Mouse (Mus musculus) kidney, postnatal 25 days (tissue): ENCODE data around the gene Prkg1.
A peak's percentile ranks its signal among the peaks of the same experiment; 100 is the strongest.

Source experiments
- DNase-seq, 2 experiments: peaks; one replicate each; pipeline ENCODE4 v3.0.0; 2021; ENCODE audit warnings: mixed read lengths in 2 of 2

Prkg1 gene

GRCm38 (mm10) chr19:31764801-31765340 lies at the start of gene Prkg1:
Gene Prkg1, minus strand, starts transcription at chr19:31765033.
- peak; percentile 30 to 44 for DNase-seq

- no peak for DNase-seq
These were observed 48.3 kb upstream of the Prkg1 start for GRCm38 (mm10) chr19:31813087-31813486.

- DNase-seq = no peak
These were observed 46.5 kb upstream of the Prkg1 start for GRCm38 (mm10) chr19:31811371-31811770.

- no peak for DNase-seq
These were observed 40.6 kb upstream of the Prkg1 start for GRCm38 (mm10) chr19:31805391-31805790.

- DNase-seq = peak; percentile 7 to 29
These were observed 30.7 kb upstream of the Prkg1 start for GRCm38 (mm10) chr19:31795485-31796046.

- DNase-seq = no peak
These were observed 26.9 kb upstream of the Prkg1 start for GRCm38 (mm10) chr19:31791724-31792123.

GRCm38 (mm10) chr19:31781521-31782018 lies 16.7 kb upstream of the Prkg1 start:
- no peak for DNase-seq

GRCm38 (mm10) chr19:31781077-31781476 lies 16.2 kb upstream of the Prkg1 start:
- DNase-seq = no peak

- DNase-seq = no peak
These were observed 15.4 kb upstream of the Prkg1 start for GRCm38 (mm10) chr19:31780222-31780621.

- no peak for DNase-seq
These were observed 14.2 kb upstream of the Prkg1 start for GRCm38 (mm10) chr19:31779021-31779420.

GRCm38 (mm10) chr19:31767004-31767403 lies 2.2 kb upstream of the Prkg1 start:
- peak in 1 of 2 experiments; percentile 28 for DNase-seq

GRCm38 (mm10) chr19:31765451-31765850 lies 618 bp upstream of the Prkg1 start:
- no peak for DNase-seq

GRCm38 (mm10) chr19:31763951-31764800 lies 657 bp downstream of the Prkg1 start:
- peak; percentile 61 to 67 for DNase-seq

GRCm38 (mm10) chr19:31763246-31763821 lies 1.5 kb downstream of the Prkg1 start:
- no peak for DNase-seq

- DNase-seq = peak; percentile 63 to 74
These were observed 2.2 kb downstream of the Prkg1 start for GRCm38 (mm10) chr19:31762411-31763245.

- DNase-seq = no peak
These were observed 5.0 kb downstream of the Prkg1 start for GRCm38 (mm10) chr19:31759855-31760254.

GRCm38 (mm10) chr19:31755929-31756792 lies 8.7 kb downstream of the Prkg1 start:
- DNase-seq = peak in 1 of 2 experiments; percentile 84

- DNase-seq = no peak
These were observed 10.1 kb downstream of the Prkg1 start for GRCm38 (mm10) chr19:31754642-31755287.

GRCm38 (mm10) chr19:31750976-31751676 lies 13.7 kb downstream of the Prkg1 start:
- DNase-seq = no peak

- DNase-seq = peak in 1 of 2 experiments; percentile 79
These were observed 18.2 kb downstream of the Prkg1 start for GRCm38 (mm10) chr19:31746635-31747034.
